18 mouse cellular contexts compared by ENCODE assay signal in the genomic region with DNA sequence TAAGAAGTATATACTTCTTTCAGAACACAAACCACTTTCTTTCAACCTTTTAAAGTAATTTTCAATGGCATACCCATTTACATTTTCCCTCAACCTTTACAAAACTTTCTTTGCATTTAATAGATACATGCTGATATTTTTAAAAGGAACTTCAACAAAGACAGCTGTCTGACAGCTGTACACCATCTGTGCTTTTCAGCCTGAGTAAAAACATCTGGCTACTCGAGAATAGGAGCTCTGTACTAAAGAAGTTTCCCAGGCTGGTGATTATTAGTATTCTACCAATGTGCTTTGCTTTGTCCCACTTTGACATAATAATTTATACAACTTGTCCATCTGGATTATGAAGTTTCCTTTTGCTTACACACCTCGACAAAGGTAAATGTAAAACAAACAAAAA.
DNase-seq lines count a peak whose midpoint lies in the region; ATAC-seq and TF ChIP-seq lines count a peak whose summit lies in the region.
"Had no signal": no experiment of that assay in that cellular context is flagged by ENCODE, and none has a peak within 500 bp of the region (broad histone marks: within the 10 kb centered on the region; RNA-seq: fewer than 3 reads in every experiment).

No protein-coding gene starts in this region.

- TF ChIP-seq POLR2A in limb, embryonic 14.5 days (IDR thresholded peaks at IDR 0.05; ENCODE audit: borderline replicate concordance, extremely low read depth, insufficient read depth, insufficient read length) = no peak

- no peak for ATAC-seq in limb, embryonic 14.5 days (ENCODE audit: low FRiP score, low read depth)
- ATAC-seq in midbrain, embryonic 11.5 days (ENCODE audit: low FRiP score) = no peak
- ATAC-seq: forebrain, postnatal 0 days; liver, embryonic 12.5 days had no signal

- H3K9ac ChIP-seq in limb, embryonic 14.5 days (ENCODE audit: low read depth, low read length, severe bottlenecking) = no peak overlapping the region
- no peak overlapping the region for H3K9ac ChIP-seq in midbrain, embryonic 11.5 days (ENCODE audit: low read length)
- H3K9ac ChIP-seq: forebrain, postnatal 0 days; hindbrain, embryonic 14.5 days; liver, embryonic 12.5 days; lung, embryonic 15.5 days had no signal

- no peaks in the 10 kb centered on the region for H3K36me3 ChIP-seq in limb, embryonic 14.5 days (ENCODE audit: control insufficient read depth, insufficient read depth, low read length)
- H3K36me3 ChIP-seq in limb, embryonic 10.5 days = no peaks in the 10 kb centered on the region
- no peaks in the 10 kb centered on the region for H3K36me3 ChIP-seq in midbrain, embryonic 11.5 days (ENCODE audit: control insufficient read depth, insufficient read depth, low read length)
- H3K36me3 ChIP-seq: forebrain, embryonic 10.5 days; liver, embryonic 12.5 days; lung, embryonic 15.5 days; midbrain, embryonic 10.5 days had no signal

- no peak overlapping the region for H3K4me3 ChIP-seq in limb, embryonic 14.5 days (replicated peaks; ENCODE audit: low read length)
- H3K4me3 ChIP-seq in limb, embryonic 10.5 days = no peak overlapping the region
- H3K4me3 ChIP-seq in midbrain, embryonic 11.5 days (ENCODE audit: low read depth, low read length) = no peak overlapping the region
- H3K4me3 ChIP-seq: forebrain, embryonic 10.5 days; left cerebral cortex, adult 2 months; liver, embryonic 12.5 days; lung, embryonic 15.5 days; midbrain, embryonic 10.5 days had no signal

- intact Hi-C loops in heart, postnatal 10 days (cut with DNase I) = no loop called here
- intact Hi-C loops in heart, postnatal 25 days (cut with DNase I) = no loop called here

- H3K4me1 ChIP-seq in limb, embryonic 14.5 days (ENCODE audit: control insufficient read depth, insufficient read depth, low read length) = no peaks in the 10 kb centered on the region
- no peaks in the 10 kb centered on the region for H3K4me1 ChIP-seq in limb, embryonic 10.5 days
- H3K4me1 ChIP-seq in midbrain, embryonic 11.5 days (ENCODE audit: control insufficient read depth, insufficient read depth, low read length) = no peaks in the 10 kb centered on the region
- H3K4me1 ChIP-seq: forebrain, embryonic 10.5 days; liver, embryonic 12.5 days; lung, embryonic 15.5 days; midbrain, embryonic 10.5 days had no signal

- H3K9me3 ChIP-seq in limb, embryonic 14.5 days (ENCODE audit: control insufficient read depth, low read length) = no peaks in the 10 kb centered on the region
- no peaks in the 10 kb centered on the region for H3K9me3 ChIP-seq in limb, embryonic 10.5 days (replicated peaks)
- H3K9me3 ChIP-seq in midbrain, embryonic 11.5 days (ENCODE audit: control insufficient read depth, low read length) = no peaks in the 10 kb centered on the region
- H3K9me3 ChIP-seq: forebrain, embryonic 10.5 days; liver, embryonic 12.5 days; lung, embryonic 15.5 days; midbrain, embryonic 10.5 days had no signal

- no peak overlapping the region for H3K27ac ChIP-seq in limb, embryonic 14.5 days (replicated peaks; ENCODE audit: low read depth, low read length)
- no peak overlapping the region for H3K27ac ChIP-seq in limb, embryonic 10.5 days
- H3K27ac ChIP-seq in midbrain, embryonic 11.5 days (ENCODE audit: low read depth, low read length) = no peak overlapping the region
- H3K27ac ChIP-seq: forebrain, embryonic 10.5 days; hindbrain, embryonic 14.5 days; left cerebral cortex, adult 2 months; liver, embryonic 12.5 days; lung, embryonic 15.5 days; midbrain, embryonic 10.5 days had no signal

- DNase-seq in heart, postnatal 10 days = peak; percentile 8 to 17
- DNase-seq in heart, postnatal 25 days (ENCODE audit: low spot score) = no peak
- DNase-seq in limb, embryonic 14.5 days (ENCODE audit: low spot score) = peak; percentile 22
- DNase-seq in limb, embryonic 10.5 days (ENCODE audit: low spot score) = no peak
- peak; percentile 2 for DNase-seq in adipocyte (ENCODE audit: low spot score)
- DNase-seq in embryo, embryonic 10.5 days (ENCODE audit: low spot score) = peak; percentile 29
- no peak for DNase-seq in midbrain, embryonic 11.5 days (ENCODE audit: low spot score, missing footprints)
- no peak for DNase-seq in cerebellum, adult 9-11 months
- DNase-seq: cerebellum, adult 2 months; forebrain, postnatal 0 days; layer of hippocampus, adult 9-11 months; thymus, adult 2 months had no signal

- WGBS in limb, embryonic 14.5 days = 14% methylated on average over 2 of the region's 2 CpGs
- WGBS in limb, embryonic 10.5 days = 46% methylated on average over 2 of the region's 2 CpGs
- WGBS in midbrain, embryonic 11.5 days = 48% methylated on average over 2 of the region's 2 CpGs

- no peak overlapping the region for H3K4me2 ChIP-seq in limb, embryonic 14.5 days (replicated peaks; ENCODE audit: low read depth, low read length, severe bottlenecking)
- H3K4me2 ChIP-seq in midbrain, embryonic 11.5 days = no peak overlapping the region
- H3K4me2 ChIP-seq: hindbrain, embryonic 14.5 days; liver, embryonic 12.5 days; lung, embryonic 15.5 days had no signal

- no peaks in the 10 kb centered on the region for H3K27me3 ChIP-seq in limb, embryonic 14.5 days (ENCODE audit: control insufficient read depth, insufficient read depth, low read length)
- peaks cover 60% of the 10 kb centered on the region for H3K27me3 ChIP-seq in limb, embryonic 10.5 days (ENCODE audit: low read depth, poor library complexity, severe bottlenecking)
- no peaks in the 10 kb centered on the region; the same call in 1 of the 2 replicates for H3K27me3 ChIP-seq in midbrain, embryonic 11.5 days (ENCODE audit: control insufficient read depth, insufficient read depth, low read length)
- H3K27me3 ChIP-seq: liver, embryonic 12.5 days; lung, embryonic 15.5 days had no signal

Comparison
In these comparisons a context has a peak if more than half of its experiments do, and no peak if none do; other contexts are left out.
1. DNase-seq: peak in heart, postnatal 10 days (2 of 2), limb, embryonic 14.5 days (single experiment), adipocyte (single experiment) and embryo, embryonic 10.5 days (single experiment); none in heart, postnatal 25 days (single experiment), limb, embryonic 10.5 days (single experiment), midbrain, embryonic 11.5 days (single experiment) and cerebellum, adult 9-11 months (single experiment).